Mouse (Mus musculus): ENCODE results near the gene Aqp3. TPM values are rescaled to one million over a fixed set of nuclear protein-coding genes. Genes with fewer than 3 reads are reported as not detected.

Gene Aqp3
- total RNA-seq (2012; rRNA removed): 62.9 and 87.0 TPM in 2 replicates

DNA sequence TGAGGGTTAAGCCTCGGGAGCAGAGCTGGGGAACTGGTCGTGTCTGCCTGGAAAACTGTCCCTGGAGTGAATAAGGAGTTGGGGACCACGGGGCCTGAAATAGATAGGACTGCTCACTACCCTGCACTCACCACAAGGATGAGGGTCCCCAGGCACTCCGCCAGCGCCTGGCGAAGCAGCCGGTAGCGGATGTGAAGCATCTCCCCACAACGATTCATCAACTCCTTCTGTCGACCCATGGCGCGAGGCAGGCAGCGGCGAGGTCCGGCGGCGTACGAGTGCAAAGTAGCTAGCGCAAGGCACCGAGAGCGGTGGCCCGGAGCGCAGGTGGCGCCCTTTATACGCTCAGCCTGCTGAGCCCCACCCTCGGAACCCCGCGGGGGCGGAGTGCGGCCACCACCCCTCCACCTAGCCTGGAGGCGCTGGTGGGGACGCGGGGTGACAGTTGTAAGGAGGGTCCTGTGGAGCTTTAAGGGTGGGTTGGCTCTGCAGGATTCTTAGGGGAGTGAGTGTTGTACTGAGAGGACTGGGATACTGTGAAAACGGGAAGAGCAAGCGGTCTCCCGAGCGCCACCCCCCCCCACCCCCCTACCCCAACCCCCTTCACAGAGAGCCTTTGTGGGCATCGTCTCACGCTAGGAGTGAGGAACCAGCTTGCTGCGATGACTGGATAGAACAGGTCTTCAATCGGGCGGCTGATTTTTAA is at the start of gene Aqp3:
Gene Aqp3 (minus strand): TSS at position 313 of the 706 bp plus-strand sequence.
- H3K4me1 ChIP-seq (ENCODE audit: control insufficient read depth in 2 of 2, insufficient read depth in 2 of 2, low read length in 2 of 2, poor library complexity in 1 of 2): peaks cover 15 to 26% of the 10 kb centered on the region in 2 experiments
- TF ChIP-seq ZC3H11A (IDR thresholded peaks at IDR 0.05; ENCODE audit: borderline replicate concordance, low read depth, low read length): no peak
- TF ChIP-seq ZNF384 (IDR thresholded peaks at IDR 0.05; ENCODE audit: low read depth, low read length): no peak
- TF ChIP-seq HCFC1 (IDR thresholded peaks at IDR 0.05; ENCODE audit: borderline replicate concordance, insufficient read depth, low read length): no peak
- TF ChIP-seq CHD2 (IDR thresholded peaks at IDR 0.05; ENCODE audit: low read depth, low read length): no peak
- TF ChIP-seq MAFK (IDR thresholded peaks at IDR 0.05; ENCODE audit: insufficient read depth, low read depth, low read length): no peak
- H3K9me3 ChIP-seq (ENCODE audit: control insufficient read depth, insufficient read depth, low read depth, low read length): no peaks in the 10 kb centered on the region
- H3K27ac ChIP-seq (ENCODE audit: insufficient read depth, low read depth, low read length, poor library complexity, severe bottlenecking): no peak within 1 kb of the TSS; the same call in 1 of the 2 replicates
- in situ Hi-C loops (cut with MboI; ENCODE audit: low sequenced_read_pairs in 2 of 2, unreplicated experiment in 2 of 2): no loop called here
- DNase-seq (ENCODE audit: low read depth, low spot score): peak; percentile 57
- H3K9ac ChIP-seq (ENCODE audit: insufficient read depth, low read depth, low read length, poor library complexity, severe bottlenecking): peak within 1 kb of the TSS; percentile 40
- H3K36me3 ChIP-seq (ENCODE audit: control insufficient read depth, insufficient read depth, low read length, poor library complexity, severe bottlenecking): no peaks in the 10 kb centered on the region; the same call in 1 of the 2 replicates
- H3K4me3 ChIP-seq (ENCODE audit: insufficient read depth in 1 of 2, low read depth in 1 of 2, low read length in 2 of 2, poor library complexity in 1 of 2, severe bottlenecking in 1 of 2): peak within 1 kb of the TSS; percentile 61 to 68

DNA sequence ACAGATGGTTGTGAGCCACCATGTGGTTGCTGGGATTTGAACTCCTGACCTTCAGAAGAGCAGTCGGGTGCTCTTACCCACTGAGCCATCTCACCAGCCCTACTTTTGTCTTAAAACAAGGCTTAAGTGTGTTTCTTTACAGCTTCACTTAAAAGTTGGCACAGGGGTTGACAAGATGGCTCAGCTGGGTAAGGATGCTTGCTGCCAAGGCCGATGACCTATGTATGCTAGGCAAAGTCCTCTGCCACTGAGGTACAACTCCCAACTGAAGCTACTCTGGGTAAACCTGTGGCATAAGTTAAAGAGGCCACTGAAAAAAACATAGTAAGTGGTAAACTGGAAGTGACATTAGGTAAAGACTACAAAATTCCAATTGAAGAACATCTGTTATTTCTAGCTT is 44.6 kb upstream of the Aqp3 start:
- Histone ChIP-seq H3K36me3 (ENCODE audit: control insufficient read depth, insufficient read depth, low read length, poor library complexity, severe bottlenecking) (peaks cover 4% of the 10 kb centered on the region; the same call in 1 of the 2 replicates), H3K9me3 (ENCODE audit: control insufficient read depth, insufficient read depth, low read depth, low read length) (no peaks in the 10 kb centered on the region), H3K4me3 (ENCODE audit: insufficient read depth in 1 of 2, low read depth in 1 of 2, low read length in 2 of 2, poor library complexity in 1 of 2, severe bottlenecking in 1 of 2) (no peak overlapping the region), H3K9ac (ENCODE audit: insufficient read depth, low read depth, low read length, poor library complexity, severe bottlenecking) (no peak overlapping the region), H3K4me1 (ENCODE audit: control insufficient read depth in 2 of 2, insufficient read depth in 2 of 2, low read length in 2 of 2, poor library complexity in 1 of 2) (peaks cover 0 to 5% of the 10 kb centered on the region in 2 experiments; a peak in 1 of 4 replicates), H3K27ac (ENCODE audit: insufficient read depth, low read depth, low read length, poor library complexity, severe bottlenecking) (no peak overlapping the region)
- TF ChIP-seq ZNF384 (IDR thresholded peaks at IDR 0.05; ENCODE audit: low read depth, low read length) (no peak), HCFC1 (IDR thresholded peaks at IDR 0.05; ENCODE audit: borderline replicate concordance, insufficient read depth, low read length) (no peak), ZC3H11A (IDR thresholded peaks at IDR 0.05; ENCODE audit: borderline replicate concordance, low read depth, low read length) (no peak), MAFK (IDR thresholded peaks at IDR 0.05; ENCODE audit: insufficient read depth, low read depth, low read length) (no peak), CHD2 (IDR thresholded peaks at IDR 0.05; ENCODE audit: low read depth, low read length) (no peak)
- in situ Hi-C loops (cut with MboI; ENCODE audit: low sequenced_read_pairs in 2 of 2, unreplicated experiment in 2 of 2): no loop called here
- no peak for DNase-seq (ENCODE audit: low read depth, low spot score)

DNA sequence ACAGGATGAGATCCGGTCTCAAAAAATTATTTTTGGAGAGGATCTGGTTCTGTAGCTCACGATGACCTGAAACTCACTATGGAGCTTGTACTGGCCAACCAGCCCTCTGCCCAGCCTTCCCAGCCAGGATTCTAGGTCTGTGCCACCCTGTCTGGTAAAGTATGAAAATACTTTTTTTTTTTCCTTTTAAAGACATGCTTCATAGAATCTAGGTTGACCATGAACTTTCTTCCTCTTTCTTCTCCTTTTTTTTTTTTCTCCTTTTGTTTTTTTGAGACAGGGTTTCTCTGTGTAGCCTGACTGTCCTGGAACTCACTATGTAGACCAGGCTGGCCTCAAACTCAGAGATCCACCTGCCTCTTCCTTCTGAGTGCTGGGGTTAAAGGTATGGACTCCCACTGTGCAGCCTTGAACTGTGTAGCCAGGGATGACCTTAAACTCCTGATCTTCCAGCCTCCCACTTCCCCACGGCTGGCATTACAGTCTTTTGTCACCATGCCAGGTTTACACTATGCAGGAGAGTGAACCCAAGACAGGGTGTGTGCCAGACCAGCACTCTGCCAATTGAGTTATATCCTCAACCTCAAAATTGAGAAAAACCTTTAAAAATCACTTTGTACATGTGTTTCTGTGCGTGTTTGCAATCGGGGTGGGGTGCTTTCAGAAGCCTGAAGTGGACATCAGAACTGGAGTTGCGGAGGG is 42.3 kb upstream of the Aqp3 start:
- peaks cover 4% of the 10 kb centered on the region; the same call in 1 of the 2 replicates for H3K36me3 ChIP-seq (ENCODE audit: control insufficient read depth, insufficient read depth, low read length, poor library complexity, severe bottlenecking)
- H3K27ac ChIP-seq (ENCODE audit: insufficient read depth, low read depth, low read length, poor library complexity, severe bottlenecking): no peak overlapping the region
- no peak overlapping the region for H3K4me3 ChIP-seq (ENCODE audit: insufficient read depth in 1 of 2, low read depth in 1 of 2, low read length in 2 of 2, poor library complexity in 1 of 2, severe bottlenecking in 1 of 2)
- H3K4me1 ChIP-seq (ENCODE audit: control insufficient read depth in 2 of 2, insufficient read depth in 2 of 2, low read length in 2 of 2, poor library complexity in 1 of 2): peaks cover 0 to 5% of the 10 kb centered on the region in 2 experiments; a peak in 1 of 4 replicates
- DNase-seq (ENCODE audit: low read depth, low spot score): no peak
- no peaks in the 10 kb centered on the region for H3K9me3 ChIP-seq (ENCODE audit: control insufficient read depth, insufficient read depth, low read depth, low read length)
- no peak overlapping the region; the same call in 1 of the 2 replicates for H3K9ac ChIP-seq (ENCODE audit: insufficient read depth, low read depth, low read length, poor library complexity, severe bottlenecking)
- no peak for TF ChIP-seq CHD2 (IDR thresholded peaks at IDR 0.05; ENCODE audit: low read depth, low read length)
- no peak for TF ChIP-seq ZC3H11A (IDR thresholded peaks at IDR 0.05; ENCODE audit: borderline replicate concordance, low read depth, low read length)
- no peak for TF ChIP-seq MAFK (IDR thresholded peaks at IDR 0.05; ENCODE audit: insufficient read depth, low read depth, low read length)
- no peak for TF ChIP-seq ZNF384 (IDR thresholded peaks at IDR 0.05; ENCODE audit: low read depth, low read length)
- TF ChIP-seq HCFC1 (IDR thresholded peaks at IDR 0.05; ENCODE audit: borderline replicate concordance, insufficient read depth, low read length): no peak
- in situ Hi-C loops (cut with MboI; ENCODE audit: low sequenced_read_pairs in 2 of 2, unreplicated experiment in 2 of 2): no loop called here

DNA sequence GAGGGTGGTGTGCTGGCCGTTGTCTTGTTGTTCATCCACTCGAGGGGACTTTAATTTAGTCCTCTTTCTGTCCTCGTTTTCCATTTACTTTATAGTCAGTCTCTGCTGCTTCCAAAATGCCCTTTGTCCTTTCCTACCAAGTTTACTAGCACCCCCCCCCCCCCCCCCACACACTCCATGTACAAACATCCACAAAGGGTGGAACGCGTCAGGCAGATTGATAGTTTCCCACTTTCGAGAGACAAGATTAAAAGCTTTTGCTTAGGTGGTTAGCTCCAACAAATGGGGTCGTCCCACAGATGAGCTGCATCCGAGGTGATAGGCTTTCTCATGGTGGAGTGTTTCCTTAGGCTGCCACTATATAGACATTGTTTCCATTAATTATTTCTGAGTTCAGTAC is 38.8 kb upstream of the Aqp3 start:
- no peak for DNase-seq (ENCODE audit: low read depth, low spot score)
- Histone ChIP-seq H3K36me3 (ENCODE audit: control insufficient read depth, insufficient read depth, low read length, poor library complexity, severe bottlenecking) (peaks cover 4% of the 10 kb centered on the region; the same call in 1 of the 2 replicates), H3K9me3 (ENCODE audit: control insufficient read depth, insufficient read depth, low read depth, low read length) (no peaks in the 10 kb centered on the region), H3K27ac (ENCODE audit: insufficient read depth, low read depth, low read length, poor library complexity, severe bottlenecking) (peak overlapping the region; percentile 97; the same call in 1 of the 2 replicates), H3K9ac (ENCODE audit: insufficient read depth, low read depth, low read length, poor library complexity, severe bottlenecking) (peak overlapping the region; percentile 98), H3K4me3 (ENCODE audit: insufficient read depth in 1 of 2, low read depth in 1 of 2, low read length in 2 of 2, poor library complexity in 1 of 2, severe bottlenecking in 1 of 2) (peak overlapping the region; percentile 72 to 98), H3K4me1 (ENCODE audit: control insufficient read depth in 2 of 2, insufficient read depth in 2 of 2, low read length in 2 of 2, poor library complexity in 1 of 2) (no peaks in the 10 kb centered on the region; a peak in 1 of 4 replicates)
- in situ Hi-C loops (cut with MboI; ENCODE audit: low sequenced_read_pairs in 2 of 2, unreplicated experiment in 2 of 2): no loop called here
- TF ChIP-seq HCFC1 (IDR thresholded peaks at IDR 0.05; ENCODE audit: borderline replicate concordance, insufficient read depth, low read length): no peak
- TF ChIP-seq CHD2 (IDR thresholded peaks at IDR 0.05; ENCODE audit: low read depth, low read length): no peak
- TF ChIP-seq MAFK (IDR thresholded peaks at IDR 0.05; ENCODE audit: insufficient read depth, low read depth, low read length): no peak
- TF ChIP-seq ZNF384 (IDR thresholded peaks at IDR 0.05; ENCODE audit: low read depth, low read length): no peak
- TF ChIP-seq ZC3H11A (IDR thresholded peaks at IDR 0.05; ENCODE audit: borderline replicate concordance, low read depth, low read length): no peak
